Mouse (Mus musculus): ENCODE data around the gene Elf3. TPM values are rescaled to one million over a fixed set of nuclear protein-coding genes. Genes with fewer than 3 reads are reported as not detected.

The Elf3 gene
- total and polyA plus RNA-seq, 3 experiments = 14.6 to 52.1 (median 28.6) TPM

DNA sequence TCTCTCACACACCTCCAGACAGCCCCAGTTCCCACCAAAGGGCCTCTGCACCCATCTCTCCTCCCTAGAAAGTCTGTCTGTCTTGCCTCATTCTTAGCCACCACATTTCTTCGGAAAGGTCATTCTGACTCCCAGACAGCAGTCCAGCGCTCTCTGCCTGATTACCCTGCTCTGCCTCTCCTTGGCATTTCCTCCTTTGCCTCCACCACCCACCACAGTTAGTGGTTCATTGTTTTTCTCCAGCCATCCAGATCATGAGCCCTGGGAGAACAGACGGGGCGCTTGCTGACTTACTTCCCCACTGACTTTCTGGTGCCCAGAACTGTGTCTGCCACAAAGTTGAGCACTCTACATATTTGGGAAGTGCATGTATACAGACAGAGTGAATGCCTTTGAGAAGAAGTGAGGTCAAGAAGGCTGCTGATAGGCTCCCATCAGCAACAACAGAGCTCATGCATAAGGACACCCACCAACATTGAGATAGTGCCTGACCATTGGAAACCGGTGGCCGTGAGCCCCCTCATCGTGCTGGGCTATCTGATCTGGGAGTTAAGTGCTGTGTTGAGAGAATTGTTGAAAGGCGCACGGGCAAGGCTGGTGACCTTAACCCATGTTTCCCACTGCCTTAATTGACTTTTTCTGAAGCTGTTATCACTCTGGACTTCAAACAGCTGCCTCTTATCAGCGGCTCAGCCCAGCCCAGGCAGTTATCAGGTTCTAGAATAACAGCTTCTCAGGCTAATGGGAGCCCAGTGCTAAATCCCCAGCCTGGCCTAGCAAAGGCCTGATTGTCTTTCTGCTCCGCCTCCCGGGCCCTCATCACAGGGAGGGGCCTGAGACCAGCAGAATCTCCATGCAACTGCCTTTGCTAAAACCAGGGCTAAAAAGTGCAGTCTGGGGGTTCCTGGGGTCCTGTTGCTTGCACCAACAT lies 53.9 kb downstream of the Elf3 start:
- Histone ChIP-seq H3K4me1 (ENCODE audit: control insufficient read depth in 1 of 2, insufficient read depth in 2 of 2) (peaks cover 2 to 8% of the 10 kb centered on the region in 2 experiments), H3K36me3 (replicated peaks in 1 of 2; ENCODE audit: control insufficient read depth in 1 of 2, insufficient read depth in 1 of 2, low read length in 1 of 2) (no peaks in the 10 kb centered on the region), H3K27me3 (replicated peaks) (no peaks in the 10 kb centered on the region), H3K4me2 (ENCODE audit: insufficient read depth, low read depth, poor library complexity, severe bottlenecking) (no peak overlapping the region), H3K4me3 (replicated peaks in 1 of 3; ENCODE audit: low read depth in 2 of 3, low read length in 2 of 3, poor library complexity in 1 of 3) (no peak overlapping the region), H3K79me2 (replicated peaks; ENCODE audit: control insufficient read depth, extremely low read depth, insufficient read depth, poor library complexity, severe bottlenecking) (no peaks in the 10 kb centered on the region), H3K9ac (ENCODE audit: insufficient read depth, low read depth) (no peak overlapping the region), H3K27ac (ENCODE audit: insufficient read depth, low read depth) (no peak overlapping the region), H3K9me3 (replicated peaks; ENCODE audit: low read length) (no peaks in the 10 kb centered on the region)
- in situ Hi-C loops (cut with MboI; ENCODE audit: low pct_ligation_motif_present, low pct_unique_long_range_greater_than_20kb, low sequenced_read_pairs) = no loop called here
- no peak for DNase-seq (ENCODE audit: extremely low read depth)
- dilution Hi-C loops (cut with MboI; ENCODE audit: extremely low pct_ligation_motif_present, extremely low pct_unique_long_range_greater_than_20kb, low sequenced_read_pairs) = no loop called here
- TF ChIP-seq ZMIZ1 (IDR thresholded peaks at IDR 0.05; ENCODE audit: low read depth, low read length) (no peak), POLR2A (IDR thresholded peaks at IDR 0.05; ENCODE audit: low read depth, low read length) (no peak), NELFE (IDR thresholded peaks at IDR 0.05; ENCODE audit: low read depth, low read length) (no peak), E2F4 (IDR thresholded peaks at IDR 0.05; ENCODE audit: insufficient replicate concordance, low read depth, low read length) (no peak), KAT2A (IDR thresholded peaks at IDR 0.05; ENCODE audit: insufficient replicate concordance, low read length) (no peak), ZKSCAN1 (IDR thresholded peaks at IDR 0.05; ENCODE audit: borderline replicate concordance, low read depth, low read length) (no peak), POLR2AphosphoS2 (IDR thresholded peaks at IDR 0.05; ENCODE audit: low read depth, low read length) (no peak)

Other genes with a start within 250 kb of the Elf3 start
- gene Lgr6, start 153.3 kb downstream of the Elf3 start, total RNA-seq (2012; rRNA removed) = 0.17 and 0.38 TPM in 2 replicates
- 0.07 TPM in 1 of 2 replicates, not detected in the other for gene Lgr6, start 153.3 kb downstream of the Elf3 start, total RNA-seq (2014; rRNA removed)
- 0.16 TPM in 2 replicates for gene Lgr6, start 153.3 kb downstream of the Elf3 start, polyA plus RNA-seq (2012; ENCODE audit: insufficient read length, low read depth)
- 61.4 and 69.7 TPM in 2 replicates for gene Ptpn7, start 125.9 kb downstream of the Elf3 start, total RNA-seq (2012; rRNA removed)
- 77.5 and 81.9 TPM in 2 replicates for gene Ptpn7, start 125.9 kb downstream of the Elf3 start, total RNA-seq (2014; rRNA removed)
- gene Ptpn7, start 125.9 kb downstream of the Elf3 start, polyA plus RNA-seq (2012; ENCODE audit: insufficient read length, low read depth) = 78.7 and 81.9 TPM in 2 replicates
- gene Arl8a, start 111.7 kb downstream of the Elf3 start, total RNA-seq (2012; rRNA removed) = 8.5 and 10.9 TPM in 2 replicates
- 4.2 and 4.7 TPM in 2 replicates for gene Arl8a, start 111.7 kb downstream of the Elf3 start, total RNA-seq (2014; rRNA removed)
- gene Arl8a, start 111.7 kb downstream of the Elf3 start, polyA plus RNA-seq (2012; ENCODE audit: insufficient read length, low read depth) = 42.1 and 52.7 TPM in 2 replicates
- not detected in 2 replicates for gene Gpr37l1, start 90.9 kb downstream of the Elf3 start, total RNA-seq (2012; rRNA removed)
- not detected in 2 replicates for gene Gpr37l1, start 90.9 kb downstream of the Elf3 start, total RNA-seq (2014; rRNA removed)
- gene Gpr37l1, start 90.9 kb downstream of the Elf3 start, polyA plus RNA-seq (2012; ENCODE audit: insufficient read length, low read depth) = not detected in 2 replicates
- 72.6 and 78.7 TPM in 2 replicates for gene Rnpep, start 25.5 kb upstream of the Elf3 start, total RNA-seq (2012; rRNA removed)
- gene Rnpep, start 25.5 kb upstream of the Elf3 start, total RNA-seq (2014; rRNA removed) = 73.8 and 77.1 TPM in 2 replicates
- 118 and 123 TPM in 2 replicates for gene Rnpep, start 25.5 kb upstream of the Elf3 start, polyA plus RNA-seq (2012; ENCODE audit: insufficient read length, low read depth)
- 126 and 180 TPM in 2 replicates for gene Timm17a, start 55.2 kb upstream of the Elf3 start, total RNA-seq (2012; rRNA removed)
- 238 and 272 TPM in 2 replicates for gene Timm17a, start 55.2 kb upstream of the Elf3 start, total RNA-seq (2014; rRNA removed)
- gene Timm17a, start 55.2 kb upstream of the Elf3 start, polyA plus RNA-seq (2012; ENCODE audit: insufficient read length, low read depth) = 341 and 372 TPM in 2 replicates
- not detected in 2 replicates for gene Lmod1, start 66.2 kb upstream of the Elf3 start, total RNA-seq (2012; rRNA removed)
- not detected in 2 replicates for gene Lmod1, start 66.2 kb upstream of the Elf3 start, total RNA-seq (2014; rRNA removed)
- gene Lmod1, start 66.2 kb upstream of the Elf3 start, polyA plus RNA-seq (2012; ENCODE audit: insufficient read length, low read depth) = not detected in 2 replicates
- gene Shisa4, start 116.7 kb upstream of the Elf3 start, total RNA-seq (2012; rRNA removed) = 0.08 and 0.13 TPM in 2 replicates
- gene Shisa4, start 116.7 kb upstream of the Elf3 start, total RNA-seq (2014; rRNA removed) = not detected in 2 replicates
- gene Shisa4, start 116.7 kb upstream of the Elf3 start, polyA plus RNA-seq (2012; ENCODE audit: insufficient read length, low read depth) = 0.18 and 0.41 TPM in 2 replicates
- gene Ipo9, start 171.9 kb upstream of the Elf3 start, total RNA-seq (2012; rRNA removed) = 38.3 and 38.9 TPM in 2 replicates
- gene Ipo9, start 171.9 kb upstream of the Elf3 start, total RNA-seq (2014; rRNA removed) = 31.7 and 33.7 TPM in 2 replicates
- gene Ipo9, start 171.9 kb upstream of the Elf3 start, polyA plus RNA-seq (2012; ENCODE audit: insufficient read length, low read depth) = 47.1 and 58.3 TPM in 2 replicates

Measured in CH12.LX (cell line).